Mouse (Mus musculus) lung, embryonic 15.5 days (tissue): ENCODE results near the gene Lztfl1. TPM values are rescaled to one million over a fixed set of nuclear protein-coding genes. Genes with fewer than 3 reads are reported as not detected.
A peak's percentile ranks its signal among the peaks of the same experiment; 100 is the strongest.
"Not testable (repeated sequence)": the region's sequence is repeated elsewhere in the genome, so short reads cannot be mapped to it uniquely, and the experiment has no call there.

ENCODE experiments used
- ATAC-seq: fragments of 200-750 bp; cut with Nextera tagmentation; 2 replicates; pipeline ENCODE4 v1.8.0; 2017; ENCODE audit warnings: moderate number of reproducible peaks, borderline replicate concordance; ENCODE audit not compliant: low FRiP score, low TSS enrichment; ENCODE audit errors: extremely low read depth
- H3K27ac ChIP-seq: fragments of 300-500 bp; sonication (generic); 2 replicates; pipeline ENCODE4 v1.5.1; 2015; ENCODE audit warnings: moderate library complexity, mild to moderate bottlenecking, inconsistent platforms
- H3K27me3 ChIP-seq: fragments of 300-500 bp; sonication (generic); 2 replicates; pipeline ENCODE4 v1.6.1; 2015; ENCODE audit warnings: inconsistent platforms
- H3K36me3 ChIP-seq: fragments of 300-500 bp; sonication (generic); 2 replicates; pipeline ENCODE4 v1.6.1; 2015; ENCODE audit warnings: inconsistent platforms
- H3K4me1 ChIP-seq: fragments of 300-500 bp; sonication (generic); 2 replicates; pipeline ENCODE4 v1.6.1; 2015; ENCODE audit warnings: inconsistent platforms
- H3K4me2 ChIP-seq: fragments of 300-500 bp; sonication (generic); 2 replicates; pipeline ENCODE4 v1.6.1; 2015; ENCODE audit warnings: inconsistent platforms, mild to moderate bottlenecking, moderate library complexity
- H3K4me3 ChIP-seq: fragments of 300-500 bp; sonication (generic); 2 replicates; pipeline ENCODE4 v1.5.1; 2015; ENCODE audit warnings: mild to moderate bottlenecking, inconsistent platforms
- H3K9ac ChIP-seq: fragments of 300-500 bp; sonication (generic); 2 replicates; pipeline ENCODE4 v1.6.1; 2015; ENCODE audit warnings: inconsistent platforms
- H3K9me3 ChIP-seq: fragments of 300-500 bp; sonication (generic); 2 replicates; pipeline ENCODE4 v1.6.1; 2016; ENCODE audit warnings: inconsistent platforms
- WGBS: fragments of 180-500 bp; shearing (Covaris S2); methylation state at CpG from one replicate; pipeline ENCODE4 v1.1.7; 2015; 5-methylcytosine and 5-hydroxymethylcytosine counted together
- polyA plus RNA-seq: library from polyadenylated mRNA; unstranded; fragments of >200 nt; fragmentation: Nextera tagmentation; extraction: Ambion mirVana; gene quantifications from 2 replicates; pipeline ENCODE4 v1.2.1, GENCODE M21; 2015

Lztfl1 gene
- polyA plus RNA-seq, 1 experiment from 2014 or later, result 47.9 TPM

DNA sequence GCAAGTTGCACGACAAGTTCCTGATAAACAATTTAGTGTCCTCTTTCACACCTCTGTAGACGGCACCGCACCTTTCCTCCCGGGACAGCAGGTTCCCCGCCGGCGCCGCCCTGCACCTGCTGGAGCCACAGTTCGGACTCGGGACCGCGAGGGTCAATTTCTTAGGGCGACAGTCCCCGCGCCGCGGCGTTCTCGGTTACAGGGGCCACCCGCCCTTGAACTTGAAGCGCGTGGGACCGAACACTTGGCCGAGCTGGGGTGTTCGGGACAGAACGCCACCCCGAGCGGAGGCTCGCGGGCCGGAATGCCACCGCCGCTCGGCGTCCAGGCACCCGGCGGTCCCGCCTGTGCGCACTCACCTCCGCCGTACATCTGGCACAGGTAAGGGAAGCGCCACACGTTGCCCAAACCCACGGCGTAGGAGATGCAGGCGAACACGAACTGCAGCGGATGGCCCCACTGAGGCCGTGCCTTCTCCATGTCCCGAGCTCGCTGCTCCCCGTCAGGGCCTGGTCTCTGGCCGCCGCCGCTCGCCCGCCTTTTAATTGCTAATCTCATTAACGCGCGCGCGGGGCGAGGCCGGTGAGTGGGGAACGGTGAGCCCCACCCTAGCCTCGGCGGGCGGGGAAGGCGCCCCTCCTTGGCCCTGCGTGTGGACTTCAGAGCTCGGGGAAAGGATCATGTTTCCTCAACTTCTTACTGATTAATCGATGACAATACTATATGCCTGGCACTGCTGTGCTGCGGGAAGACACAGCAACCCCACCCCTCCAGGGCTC is 39.0 kb downstream of the Lztfl1 start, which contains the start of the genes Ccr9 and Slc6a20a:
Gene Ccr9, plus strand, starts transcription at position 113 of the 779 bp plus-strand sequence.
Gene Slc6a20a, minus strand, starts transcription at position 559 of the 779 bp plus-strand sequence.
- Histone ChIP-seq H3K9ac (no peak within 1 kb of the TSS), H3K27ac (no peak within 1 kb of the TSS), H3K4me2 (peak within 1 kb of the TSS; percentile 69), H3K27me3 (peaks cover 72% of the 10 kb centered on the region), H3K36me3 (no peaks in the 10 kb centered on the region), H3K9me3 (no peaks in the 10 kb centered on the region), H3K4me1 (peaks cover 9% of the 10 kb centered on the region), H3K4me3 (peak within 1 kb of the TSS; percentile 39)
- under 1% methylated on average over 73 of the region's 73 CpGs for WGBS
- ATAC-seq, result no peak

DNA sequence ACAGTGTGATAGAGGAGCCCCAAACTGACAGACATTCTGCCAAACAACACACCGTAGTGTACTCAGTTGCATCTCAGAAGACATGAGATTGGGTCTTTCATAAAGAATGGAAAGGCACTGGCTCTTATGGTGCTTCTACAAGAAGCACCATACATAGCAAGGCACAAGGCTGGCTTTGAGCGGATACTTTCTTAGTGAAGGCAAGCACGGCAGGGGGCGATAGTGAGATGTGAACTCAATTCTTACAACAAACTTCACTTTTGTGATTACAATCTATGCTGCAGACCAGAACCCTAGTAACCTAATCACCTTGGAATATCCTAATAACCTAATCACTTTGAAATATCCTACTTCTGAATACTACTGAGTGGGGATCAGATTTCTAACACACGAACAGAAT is 51.9 kb downstream of the Lztfl1 start:
- Histone ChIP-seq H3K4me3 (no peak overlapping the region), H3K4me2 (no peak overlapping the region), H3K27ac (no peak overlapping the region), H3K36me3 (no peaks in the 10 kb centered on the region), H3K9me3 (no peaks in the 10 kb centered on the region), H3K4me1 (no peaks in the 10 kb centered on the region), H3K9ac (no peak overlapping the region), H3K27me3 (no peaks in the 10 kb centered on the region)
- WGBS, result 46% methylated on average over 5 of the region's 5 CpGs
- ATAC-seq, result no peak

DNA sequence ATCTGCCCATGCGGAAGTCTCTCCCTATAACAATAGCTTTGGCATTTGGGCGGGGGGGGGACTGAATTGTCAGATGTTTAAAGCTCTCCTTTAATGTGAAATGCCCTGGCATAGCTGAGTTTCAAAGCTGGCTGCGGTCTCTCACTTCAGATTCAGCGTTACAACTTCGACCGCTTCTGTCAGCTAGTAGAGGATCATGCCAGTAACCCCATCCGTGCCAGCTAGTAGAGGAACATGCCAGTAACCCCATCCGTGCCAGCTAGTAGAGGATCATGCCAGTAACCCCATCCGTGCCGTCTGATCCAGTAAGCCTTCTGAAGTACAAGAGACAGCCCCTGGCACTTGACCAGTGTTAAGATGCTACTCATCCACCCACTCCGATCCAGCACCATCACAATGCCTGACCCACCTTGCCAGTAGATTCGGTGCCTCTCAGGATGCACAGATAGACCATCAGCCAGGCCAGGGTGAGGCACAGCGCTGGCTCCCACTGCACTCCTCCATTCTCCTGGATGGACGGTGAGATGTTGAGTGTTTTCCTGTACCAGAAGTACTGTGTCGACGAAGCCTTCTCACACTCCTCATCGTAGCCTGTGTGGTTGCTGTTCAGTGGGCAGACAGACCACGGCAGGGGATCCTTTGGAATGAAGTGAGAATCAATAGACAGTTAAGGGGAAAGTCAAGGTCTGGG is 57.4 kb downstream of the Lztfl1 start:
- 80% methylated on average over 18 of the region's 18 CpGs for WGBS
- not testable (repeated sequence) for H3K27ac ChIP-seq

DNA sequence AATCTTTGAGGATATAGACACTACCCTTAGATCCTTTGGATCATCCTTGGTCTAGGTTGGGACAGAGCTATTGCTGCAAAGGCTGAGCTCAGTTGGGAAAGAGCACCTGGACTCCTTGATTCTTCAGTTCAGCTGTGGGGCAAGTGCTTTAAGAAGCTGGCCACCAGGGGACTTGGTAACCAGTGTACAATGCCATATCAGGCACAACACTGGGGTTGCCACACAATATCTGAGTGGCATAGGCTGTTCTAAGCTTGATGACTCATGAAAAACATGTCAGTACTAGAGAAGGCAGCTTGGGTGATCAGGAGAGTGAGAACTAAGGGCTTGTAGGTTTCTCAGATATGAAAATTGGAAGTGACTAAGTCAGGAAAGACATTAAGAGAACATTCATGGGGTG is 58.5 kb downstream of the Lztfl1 start:
- no peak overlapping the region for H3K4me3 ChIP-seq
- H3K27me3 ChIP-seq, result no peaks in the 10 kb centered on the region
- H3K9ac ChIP-seq, result no peak overlapping the region
- no peaks in the 10 kb centered on the region for H3K4me1 ChIP-seq
- no peak overlapping the region for H3K4me2 ChIP-seq
- no peaks in the 10 kb centered on the region for H3K36me3 ChIP-seq
- no peak for ATAC-seq
- no peaks in the 10 kb centered on the region for H3K9me3 ChIP-seq
- no peak overlapping the region for H3K27ac ChIP-seq

More for the DNA sequence above, 57.4 kb downstream of the Lztfl1 start:
- H3K27me3 ChIP-seq, H3K36me3 ChIP-seq, H3K4me3 ChIP-seq, H3K9me3 ChIP-seq, H3K4me2 ChIP-seq, ATAC-seq, H3K9ac ChIP-seq, H3K4me1 ChIP-seq: not testable (repeated sequence)

DNA sequence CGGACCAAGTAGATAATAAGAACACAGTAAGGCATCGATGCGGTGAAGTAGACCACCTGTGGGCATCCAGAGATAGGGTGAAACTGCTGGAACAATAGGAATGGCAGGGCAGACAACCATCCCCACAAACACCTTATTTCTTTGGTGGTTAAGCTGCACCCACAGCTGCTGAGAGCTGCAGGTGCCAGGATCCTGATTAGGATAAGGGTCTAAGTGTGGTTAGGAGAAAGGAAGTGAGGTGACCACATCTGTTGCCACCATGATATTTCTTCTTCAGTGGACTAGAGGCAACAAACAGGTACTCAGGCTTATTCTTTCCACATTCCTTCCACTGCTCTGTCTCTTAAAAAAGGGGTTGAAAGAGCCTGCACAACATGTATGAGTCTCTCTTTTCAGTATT is 60.0 kb downstream of the Lztfl1 start:
- WGBS, result 69% methylated on average over 3 of the region's 3 CpGs
- Histone ChIP-seq H3K27me3 (no peaks in the 10 kb centered on the region), H3K4me3 (no peak overlapping the region), H3K36me3 (no peaks in the 10 kb centered on the region), H3K9ac (no peak overlapping the region), H3K9me3 (no peaks in the 10 kb centered on the region), H3K4me1 (no peaks in the 10 kb centered on the region), H3K27ac (no peak overlapping the region), H3K4me2 (no peak overlapping the region)
- no peak for ATAC-seq

DNA sequence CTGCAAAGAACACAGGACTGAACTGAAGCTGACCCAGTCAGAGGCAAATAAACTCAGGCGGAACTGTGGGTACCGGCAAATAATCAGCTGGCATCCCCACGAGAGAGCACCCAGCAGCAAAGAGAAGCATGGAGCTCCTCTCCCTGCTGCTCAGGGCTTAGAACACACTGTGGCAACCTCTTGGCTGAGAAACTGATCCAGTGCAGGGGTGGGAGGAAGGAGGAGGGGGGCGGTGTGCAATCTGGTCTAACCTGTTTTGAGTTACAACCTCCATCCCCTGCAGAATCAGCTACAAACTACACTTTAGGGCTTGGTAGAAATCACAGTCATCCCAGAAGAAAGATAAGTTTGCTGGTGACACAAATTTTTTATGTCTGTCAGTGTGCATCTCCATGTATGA is 66.1 kb downstream of the Lztfl1 start:
- WGBS, result 26% methylated on average over 4 of the region's 4 CpGs
- no peak for ATAC-seq
- H3K36me3 ChIP-seq, result no peaks in the 10 kb centered on the region

DNA sequence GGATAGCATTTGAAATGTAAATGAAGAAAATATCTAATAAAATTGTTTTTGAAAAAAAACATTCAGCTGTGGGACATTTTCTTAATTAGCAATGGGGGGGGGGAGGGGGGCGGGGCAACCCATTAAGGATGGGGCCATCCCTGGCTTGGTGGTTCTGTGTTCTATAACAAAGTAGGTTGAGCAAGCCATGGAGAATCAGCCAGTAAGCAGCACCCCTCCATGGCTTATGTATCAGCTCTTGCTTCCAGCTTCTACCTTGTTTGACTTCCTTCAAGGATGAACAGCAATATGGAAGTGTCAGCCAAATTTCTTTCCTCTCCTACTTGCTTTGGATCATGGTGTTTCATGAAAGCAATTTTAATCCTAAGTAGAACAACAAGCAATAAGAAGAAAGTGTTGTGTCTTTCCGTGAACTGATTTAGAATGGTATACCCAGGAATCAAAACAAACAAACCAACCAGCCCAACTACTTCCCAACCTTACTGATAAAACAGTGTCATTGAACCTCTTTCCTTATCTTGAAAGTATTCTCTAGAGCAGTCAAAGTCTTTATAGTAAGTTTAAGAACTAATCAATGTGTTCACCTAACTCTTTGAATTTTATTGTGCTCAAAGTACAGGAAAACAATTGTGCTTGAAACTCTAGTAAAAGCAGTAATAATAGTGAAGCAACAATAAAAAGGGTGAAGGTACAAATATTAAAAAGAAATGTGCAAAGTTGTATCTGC is 67.5 kb downstream of the Lztfl1 start:
- no peak overlapping the region for H3K4me3 ChIP-seq
- H3K36me3 ChIP-seq, result no peaks in the 10 kb centered on the region
- H3K9ac ChIP-seq, result no peak overlapping the region
- no peak overlapping the region for H3K4me2 ChIP-seq
- 70% methylated on average over 2 of the region's 2 CpGs for WGBS
- ATAC-seq, result no peak
- no peaks in the 10 kb centered on the region for H3K27me3 ChIP-seq
- H3K9me3 ChIP-seq, result no peaks in the 10 kb centered on the region
- no peaks in the 10 kb centered on the region for H3K4me1 ChIP-seq
- no peak overlapping the region for H3K27ac ChIP-seq

More for the DNA sequence above, 66.1 kb downstream of the Lztfl1 start:
- Histone ChIP-seq H3K4me1 (no peaks in the 10 kb centered on the region), H3K4me2 (no peak overlapping the region), H3K4me3 (no peak overlapping the region), H3K9ac (no peak overlapping the region), H3K27me3 (no peaks in the 10 kb centered on the region), H3K9me3 (no peaks in the 10 kb centered on the region), H3K27ac (no peak overlapping the region)

Other genes with a start within 250 kb of the Lztfl1 start
- gene Limd1, start 239.0 kb downstream of the Lztfl1 start, polyA plus RNA-seq, result 56.8 and 59.8 TPM in 2 replicates
- gene Sacm1l, start 187.9 kb downstream of the Lztfl1 start, polyA plus RNA-seq, result 53.6 and 53.9 TPM in 2 replicates
- gene Slc6a20b, start 85.1 kb downstream of the Lztfl1 start, polyA plus RNA-seq, result 0.15 and 0.18 TPM in 2 replicates
- 0.19 and 1.0 TPM in 2 replicates for gene Ccr9, start 39.3 kb downstream of the Lztfl1 start, polyA plus RNA-seq
- 0.12 and 0.31 TPM in 2 replicates for gene Slc6a20a, start 38.8 kb downstream of the Lztfl1 start, polyA plus RNA-seq
- 0.33 and 0.42 TPM in 2 replicates for gene Cxcr6, start 88.8 kb upstream of the Lztfl1 start, polyA plus RNA-seq
- 13.7 and 15.6 TPM in 2 replicates for gene Fyco1, start 134.2 kb upstream of the Lztfl1 start, polyA plus RNA-seq
- gene Xcr1, start 144.3 kb upstream of the Lztfl1 start, polyA plus RNA-seq, result 0.04 TPM in 1 of 2 replicates, not detected in the other